Mouse (Mus musculus) forebrain, embryonic 16.5 days (tissue): ENCODE measurements around the gene Pepd. TPM values are rescaled to one million over a fixed set of nuclear protein-coding genes. Genes with fewer than 3 reads are reported as not detected.

ENCODE experiments used
- ATAC-seq: fragments of 200-750 bp; cut with Nextera tagmentation; 2 replicates; pipeline ENCODE4 v1.8.0; 2017; ENCODE audit warnings: mild to moderate bottlenecking, moderate library complexity
- H3K27ac ChIP-seq: fragments of 300-500 bp; sonication (generic); 2 replicates; pipeline ENCODE4 v1.5.1; 2014; ENCODE audit warnings: low read length, control low read depth
- H3K27me3 ChIP-seq: fragments of 300-500 bp; sonication (generic); replicated peaks from 2 replicates; pipeline ENCODE4 v1.6.1; 2014; ENCODE audit warnings: low read length; ENCODE audit not compliant: control insufficient read depth, insufficient read depth
- H3K36me3 ChIP-seq: fragments of 300-500 bp; sonication (generic); 2 replicates; pipeline ENCODE4 v1.6.1; 2014; ENCODE audit not compliant: control insufficient read depth, insufficient read depth
- H3K4me1 ChIP-seq: fragments of 300-500 bp; sonication (generic); replicated peaks from 2 replicates; pipeline ENCODE4 v1.6.1; 2014; ENCODE audit warnings: low read length; ENCODE audit not compliant: control insufficient read depth, insufficient read depth
- H3K4me2 ChIP-seq: fragments of 300-500 bp; sonication (generic); 2 replicates; pipeline ENCODE4 v1.6.1; 2014; ENCODE audit warnings: mild to moderate bottlenecking, low read length, control low read depth
- H3K4me3 ChIP-seq: fragments of 300-500 bp; sonication (generic); replicated peaks from 2 replicates; pipeline ENCODE4 v1.5.1; 2014; ENCODE audit warnings: mild to moderate bottlenecking, low read length, control low read depth
- H3K9ac ChIP-seq: fragments of 300-500 bp; sonication (generic); replicated peaks from 2 replicates; pipeline ENCODE4 v1.6.1; 2014; ENCODE audit warnings: low read depth, low read length, control low read depth
- H3K9me3 ChIP-seq: fragments of 300-500 bp; sonication (generic); 2 replicates; pipeline ENCODE4 v1.6.1; 2016; ENCODE audit warnings: low read length; ENCODE audit not compliant: control insufficient read depth
- WGBS: fragments of 180-500 bp; shearing (Covaris S2); extraction: QIAGEN DNeasy Blood & Tissue Kit; methylation state at CpG from one replicate; pipeline ENCODE4 v1.1.7; 2014; 5-methylcytosine and 5-hydroxymethylcytosine counted together
- polyA plus RNA-seq: library from polyadenylated mRNA; unstranded; fragments of >200 nt; fragmentation: Nextera tagmentation; extraction: Ambion mirVana; gene quantifications from 2 replicates; pipeline ENCODE4 v1.2.1, GENCODE M21; 2015

The Pepd gene
- polyA plus RNA-seq, 1 experiment from 2014 or later, result 58.0 TPM

DNA sequence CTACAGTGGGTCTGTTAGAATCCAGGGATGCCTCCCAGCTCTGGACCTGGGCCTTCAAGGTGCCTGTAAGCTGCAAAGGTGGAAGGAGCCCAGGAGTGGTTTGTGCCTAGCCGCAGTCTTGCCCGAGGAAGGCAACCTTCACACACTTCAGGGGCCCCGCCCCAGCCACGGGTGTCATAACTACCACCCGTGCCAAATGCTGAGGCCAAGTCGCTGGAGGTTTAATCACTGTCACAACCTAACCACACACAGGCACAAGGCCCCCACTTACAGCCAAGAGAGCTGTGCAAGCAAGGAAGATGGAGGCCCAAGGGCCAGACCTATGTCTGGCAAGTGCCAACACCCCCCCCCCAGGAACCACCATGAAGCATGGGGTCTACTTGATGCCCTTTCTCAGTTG, 125.2 kb downstream of the Pepd start:
- ATAC-seq, result no peak
- no peak overlapping the region for H3K4me2 ChIP-seq
- H3K36me3 ChIP-seq, result no peaks in the 10 kb centered on the region
- H3K27ac ChIP-seq, result no peak overlapping the region
- 92% methylated on average over 6 of the region's 6 CpGs for WGBS
- no peaks in the 10 kb centered on the region for H3K9me3 ChIP-seq
- no peak overlapping the region for H3K4me3 ChIP-seq
- H3K9ac ChIP-seq, result no peak overlapping the region
- no peaks in the 10 kb centered on the region for H3K27me3 ChIP-seq
- peaks cover 10% of the 10 kb centered on the region for H3K4me1 ChIP-seq

DNA sequence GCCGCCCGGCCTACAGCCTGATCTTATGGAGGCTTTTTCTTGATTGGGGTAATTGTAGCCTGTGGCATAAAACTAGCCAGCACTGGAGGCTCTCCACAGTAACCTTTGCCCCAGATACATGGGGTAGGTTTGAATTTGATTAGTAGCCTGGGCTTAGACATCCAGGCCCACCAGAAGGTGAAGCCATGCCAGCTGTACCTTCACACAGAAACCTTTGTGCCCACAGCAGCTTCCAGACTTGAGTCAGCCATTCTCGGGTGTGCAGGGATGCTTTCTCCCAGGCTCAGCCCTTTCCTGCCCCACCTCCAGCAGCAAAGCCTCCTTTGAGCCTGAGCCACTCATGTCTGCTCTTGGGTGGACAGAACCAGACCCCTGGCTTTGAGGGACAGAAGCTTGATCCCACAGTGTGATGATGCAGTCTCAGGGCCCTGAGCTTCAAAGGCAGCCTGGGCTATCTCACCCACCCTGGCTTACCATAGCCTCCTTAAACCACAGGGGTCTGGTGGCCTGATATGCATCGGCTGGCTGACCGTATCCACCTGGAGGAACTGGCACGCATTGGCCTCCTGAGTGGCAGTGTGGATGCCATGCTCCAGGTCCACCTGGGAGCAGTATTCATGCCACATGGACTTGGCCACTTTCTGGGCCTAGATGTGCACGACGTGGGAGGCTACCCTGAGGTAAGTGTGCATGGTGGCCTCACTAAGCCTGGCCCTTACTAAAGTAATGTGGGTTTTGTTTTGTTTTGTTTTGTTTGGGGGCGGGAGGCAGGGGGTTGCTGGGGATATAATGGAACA, 128.2 kb downstream of the Pepd start:
- Histone ChIP-seq H3K4me3 (no peak overlapping the region), H3K27ac (no peak overlapping the region), H3K9me3 (no peaks in the 10 kb centered on the region), H3K36me3 (0 out of 2 replicates have a peak, but pooled peaks cover 4% of the 10 kb centered on the region), H3K4me1 (peaks cover 8% of the 10 kb centered on the region), H3K9ac (no peak overlapping the region), H3K27me3 (no peaks in the 10 kb centered on the region), H3K4me2 (no peak overlapping the region)
- 94% methylated on average over 9 of the region's 9 CpGs for WGBS
- ATAC-seq, result no peak

DNA sequence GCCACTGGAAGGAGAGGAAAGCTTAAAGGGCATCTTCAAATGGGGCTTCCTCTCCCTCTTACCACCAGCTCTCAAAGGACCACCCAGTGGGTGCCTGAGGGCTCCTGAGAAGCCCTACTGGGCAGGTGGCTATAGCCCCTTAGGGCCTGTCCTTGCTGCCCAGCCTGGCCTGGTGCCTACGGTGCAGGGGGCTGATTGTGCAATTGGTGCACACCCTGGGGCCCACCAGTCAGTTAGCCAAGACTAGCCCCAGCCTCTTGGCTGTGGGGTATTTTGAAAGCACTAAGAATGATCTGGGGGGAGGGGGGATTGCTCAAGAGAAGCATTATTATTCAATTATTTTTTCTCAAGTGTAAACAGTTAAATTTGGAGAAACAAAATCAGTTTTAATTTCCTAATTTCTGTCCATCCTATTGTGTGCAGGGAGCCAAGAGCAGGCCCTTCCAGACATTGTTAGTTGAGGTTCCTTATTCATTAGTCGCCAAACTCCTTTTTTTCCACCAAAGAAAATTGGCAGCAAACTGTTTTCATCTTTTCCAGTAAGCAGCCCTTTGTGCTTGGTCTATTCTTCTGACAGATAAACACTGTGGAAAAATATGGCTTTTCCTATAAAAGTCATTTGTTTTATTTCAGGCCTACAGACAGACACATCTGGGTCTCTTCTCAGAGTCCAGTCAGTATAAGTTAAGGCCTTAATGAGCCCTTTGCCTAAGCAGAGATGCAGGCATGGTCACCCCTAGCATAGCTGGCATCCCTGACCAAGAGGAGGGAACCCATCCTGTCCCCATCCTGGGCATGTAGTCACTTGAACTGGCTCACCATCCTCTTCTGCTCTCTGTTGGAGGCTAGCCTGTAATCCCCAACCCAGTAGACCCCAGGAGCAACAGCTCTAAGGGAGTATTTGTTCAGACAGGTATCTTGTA, 129.4 kb downstream of the Pepd start:
- H3K36me3 ChIP-seq, result peaks cover 13% of the 10 kb centered on the region
- H3K4me2 ChIP-seq, result no peak overlapping the region
- no peak overlapping the region for H3K9ac ChIP-seq
- H3K27me3 ChIP-seq, result no peaks in the 10 kb centered on the region
- no peak overlapping the region for H3K4me3 ChIP-seq
- no peaks in the 10 kb centered on the region for H3K9me3 ChIP-seq
- ATAC-seq, result no peak
- no peak overlapping the region for H3K27ac ChIP-seq
- H3K4me1 ChIP-seq, result peaks cover 2% of the 10 kb centered on the region
- 64% methylated on average over 2 of the region's 2 CpGs for WGBS

DNA sequence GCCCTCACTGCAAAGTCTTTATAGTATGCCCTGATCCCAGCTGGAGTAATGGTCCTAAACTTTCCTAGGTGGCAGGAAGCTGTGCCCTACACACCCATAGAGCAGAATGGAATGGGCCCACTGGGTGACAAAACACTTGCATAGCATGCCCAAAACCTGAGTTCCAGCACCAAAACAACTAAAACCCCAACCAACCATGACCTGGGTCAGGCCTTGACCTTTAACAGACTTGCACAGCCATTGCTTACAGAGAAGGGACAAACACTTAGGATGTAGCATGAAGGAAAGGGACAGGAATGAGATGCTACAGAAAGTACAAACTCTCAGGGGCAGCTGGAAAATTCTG, 130.0 kb downstream of the Pepd start:
- Histone ChIP-seq H3K36me3 (peaks cover 13% of the 10 kb centered on the region), H3K9me3 (no peaks in the 10 kb centered on the region), H3K27me3 (no peaks in the 10 kb centered on the region), H3K4me2 (no peak overlapping the region), H3K9ac (no peak overlapping the region), H3K27ac (no peak overlapping the region), H3K4me1 (no peaks in the 10 kb centered on the region), H3K4me3 (no peak overlapping the region)
- ATAC-seq, result no peak

DNA sequence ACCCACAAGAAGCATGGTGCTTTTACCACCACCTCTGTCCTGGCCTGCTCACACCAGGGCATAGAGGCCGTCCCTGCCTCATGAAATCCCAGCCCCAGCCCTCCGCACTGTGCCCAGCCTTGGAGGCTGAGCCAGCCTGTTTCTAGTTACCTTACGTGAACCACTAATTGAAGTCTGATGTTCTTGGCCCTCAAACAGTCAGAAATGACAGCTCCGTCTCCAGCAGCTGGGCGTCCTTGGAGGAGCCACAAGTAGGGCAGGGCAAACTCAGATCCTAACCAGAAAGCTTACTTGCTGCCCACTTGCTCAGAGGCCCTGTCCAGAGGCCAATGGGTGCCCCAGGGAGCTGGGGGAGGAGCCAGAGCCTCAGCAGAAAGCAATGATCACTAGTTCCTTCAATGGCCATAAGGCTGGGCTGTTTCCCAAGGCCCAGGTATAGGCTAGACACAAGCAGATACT, 130.6 kb downstream of the Pepd start:
- Histone ChIP-seq H3K4me2 (no peak overlapping the region), H3K9ac (no peak overlapping the region), H3K4me3 (no peak overlapping the region), H3K27me3 (no peaks in the 10 kb centered on the region), H3K9me3 (no peaks in the 10 kb centered on the region), H3K27ac (no peak overlapping the region), H3K36me3 (peaks cover 13% of the 10 kb centered on the region), H3K4me1 (no peaks in the 10 kb centered on the region)
- 92% methylated on average over 5 of the region's 5 CpGs for WGBS
- no peak for ATAC-seq

DNA sequence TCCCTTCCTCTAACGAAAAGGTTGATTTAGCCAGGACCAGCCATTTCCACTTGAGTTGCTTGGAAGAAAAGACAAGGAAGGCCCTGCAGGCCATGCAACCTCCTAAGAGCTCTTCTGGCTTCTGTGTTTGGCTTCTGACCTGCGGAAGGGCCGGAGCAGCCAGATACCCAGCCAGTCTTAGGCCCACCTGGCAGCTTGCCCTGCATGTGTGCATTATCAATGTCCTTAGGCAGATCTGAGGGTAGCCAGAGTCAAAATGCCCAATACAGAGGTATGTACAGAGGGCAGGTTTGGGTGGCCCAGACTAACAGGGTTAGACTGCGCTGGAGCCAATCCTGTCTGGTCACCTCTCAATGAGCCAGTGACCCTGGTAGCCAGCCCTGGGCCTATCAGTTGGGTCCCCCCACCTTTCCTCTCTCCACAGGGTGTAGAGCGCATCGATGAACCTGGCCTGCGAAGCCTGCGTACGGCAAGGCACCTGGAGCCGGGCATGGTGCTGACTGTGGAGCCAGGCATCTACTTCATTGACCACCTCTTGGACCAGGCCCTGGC, 131.2 kb downstream of the Pepd start:
- 93% methylated on average over 10 of the region's 10 CpGs for WGBS

DNA sequence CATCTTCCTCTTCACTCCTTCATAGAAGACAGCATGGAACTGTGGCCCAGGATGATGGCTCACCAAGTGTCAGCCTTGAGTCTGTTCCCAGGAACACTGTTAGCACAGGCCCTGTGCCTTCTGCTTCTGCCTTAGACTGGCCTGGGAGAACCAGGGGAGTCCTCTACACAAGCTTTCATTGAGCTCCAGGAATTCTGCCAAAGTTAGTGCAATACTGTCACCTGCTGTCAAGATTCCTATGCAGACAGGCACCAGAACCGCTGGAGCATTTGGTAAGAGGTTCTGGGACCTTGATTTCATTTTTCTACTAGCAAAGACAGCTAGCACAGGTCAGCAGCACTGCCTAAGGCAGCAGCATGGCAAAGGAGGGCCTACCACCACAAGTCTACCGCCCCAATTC, 132.5 kb downstream of the Pepd start:
- no peak overlapping the region for H3K27ac ChIP-seq
- H3K9me3 ChIP-seq, result no peaks in the 10 kb centered on the region
- H3K4me1 ChIP-seq, result no peaks in the 10 kb centered on the region
- H3K36me3 ChIP-seq, result peaks cover 13% of the 10 kb centered on the region
- ATAC-seq, result no peak
- H3K9ac ChIP-seq, result no peak overlapping the region
- H3K27me3 ChIP-seq, result no peaks in the 10 kb centered on the region
- no peak overlapping the region for H3K4me3 ChIP-seq
- no peak overlapping the region for H3K4me2 ChIP-seq
- WGBS, result 83% methylated on average over 2 of the region's 2 CpGs

More for the DNA sequence above, 131.2 kb downstream of the Pepd start:
- no peak overlapping the region for H3K9ac ChIP-seq
- no peak overlapping the region for H3K4me2 ChIP-seq
- H3K36me3 ChIP-seq, result peaks cover 13% of the 10 kb centered on the region
- H3K9me3 ChIP-seq, result no peaks in the 10 kb centered on the region
- H3K4me3 ChIP-seq, result no peak overlapping the region
- no peaks in the 10 kb centered on the region for H3K27me3 ChIP-seq
- ATAC-seq, result no peak
- no peak overlapping the region for H3K27ac ChIP-seq
- H3K4me1 ChIP-seq, result no peaks in the 10 kb centered on the region

DNA sequence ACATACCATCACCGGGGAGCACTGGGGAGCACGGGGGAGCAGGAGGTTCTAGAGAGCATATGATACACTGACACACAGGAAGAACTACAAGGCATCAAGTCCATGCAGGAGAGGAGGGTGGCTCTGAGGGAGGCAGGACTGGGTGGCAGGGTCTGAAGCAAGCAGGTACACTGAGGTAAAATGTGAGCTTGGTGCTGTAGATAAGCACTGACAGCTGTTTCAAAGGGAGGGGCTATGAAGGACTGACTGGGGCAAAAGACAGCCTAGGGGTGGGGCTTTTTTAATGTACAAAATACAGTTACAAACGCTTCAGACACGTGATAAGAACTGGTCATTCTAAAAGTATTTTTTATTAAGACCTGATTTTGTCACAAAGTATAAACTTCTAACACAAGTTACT, 133.9 kb downstream of the Pepd start:
- H3K4me3 ChIP-seq, result no peak overlapping the region
- no peak for ATAC-seq
- H3K27me3 ChIP-seq, result no peaks in the 10 kb centered on the region
- H3K9me3 ChIP-seq, result no peaks in the 10 kb centered on the region
- H3K27ac ChIP-seq, result no peak overlapping the region
- H3K4me1 ChIP-seq, result no peaks in the 10 kb centered on the region
- no peak overlapping the region for H3K9ac ChIP-seq
- 95% methylated on average over 4 of the region's 4 CpGs for WGBS
- peaks cover 16% of the 10 kb centered on the region for H3K36me3 ChIP-seq
- H3K4me2 ChIP-seq, result no peak overlapping the region

DNA sequence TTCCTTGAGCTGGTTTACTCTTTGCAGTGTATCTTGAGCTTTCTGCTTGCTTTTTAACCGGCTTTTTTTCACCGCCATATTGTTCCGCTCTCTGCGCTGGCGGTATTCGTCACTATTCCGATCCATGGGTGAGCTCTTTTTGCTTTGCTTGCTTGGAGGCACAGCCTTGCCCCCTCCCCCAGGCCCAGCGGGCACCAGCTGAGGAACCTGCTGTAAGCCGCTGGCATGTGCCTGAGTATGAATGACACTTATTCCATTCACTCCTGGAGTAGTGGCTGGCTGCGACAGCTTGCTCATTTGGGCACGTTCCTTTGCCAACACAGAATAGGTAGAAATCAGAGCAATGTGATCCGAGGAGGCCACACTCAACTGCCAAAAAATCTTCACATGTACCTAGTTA, 138.4 kb downstream of the Pepd start:
- H3K36me3 ChIP-seq, result peaks cover 11% of the 10 kb centered on the region
- no peak for ATAC-seq
- WGBS, result 77% methylated on average over 12 of the region's 12 CpGs
- no peak overlapping the region for H3K4me2 ChIP-seq
- no peaks in the 10 kb centered on the region for H3K9me3 ChIP-seq
- H3K27ac ChIP-seq, result no peak overlapping the region
- peaks cover 20% of the 10 kb centered on the region for H3K4me1 ChIP-seq
- H3K4me3 ChIP-seq, result no peak overlapping the region
- no peak overlapping the region for H3K9ac ChIP-seq
- H3K27me3 ChIP-seq, result no peaks in the 10 kb centered on the region
